Mouse (Mus musculus) heart, embryonic 16.5 days (tissue): ENCODE measurements around the gene Ppp1r14a. TPM values are rescaled to one million over a fixed set of nuclear protein-coding genes. Genes with fewer than 3 reads are reported as not detected.

Source experiments
- ATAC-seq: fragments of 200-750 bp; cut with Nextera tagmentation; replicated peaks from 2 replicates; pipeline ENCODE4 v1.8.0; 2017; ENCODE audit warnings: moderate number of reproducible peaks; ENCODE audit not compliant: insufficient read depth, low FRiP score; ENCODE audit errors: extremely low read depth
- H3K27ac ChIP-seq: fragments of 300-500 bp; sonication (generic); 2 replicates; pipeline ENCODE4 v1.5.1; 2014; ENCODE audit warnings: mild to moderate bottlenecking, low read length, control low read depth, moderate library complexity
- H3K27me3 ChIP-seq: fragments of 300-500 bp; sonication (generic); 2 replicates; pipeline ENCODE4 v1.6.1; 2014; ENCODE audit warnings: low read length, mixed read lengths; ENCODE audit not compliant: control insufficient read depth, insufficient read depth
- H3K36me3 ChIP-seq: fragments of 300-500 bp; sonication (generic); 2 replicates; pipeline ENCODE4 v1.6.1; 2014; ENCODE audit not compliant: control insufficient read depth, insufficient read depth
- H3K4me1 ChIP-seq: fragments of 300-500 bp; sonication (generic); 2 replicates; pipeline ENCODE4 v1.6.1; 2014; ENCODE audit warnings: low read length, mixed read lengths; ENCODE audit not compliant: control insufficient read depth, insufficient read depth
- H3K4me2 ChIP-seq: fragments of 300-500 bp; sonication (generic); 2 replicates; pipeline ENCODE4 v1.6.1; 2014; ENCODE audit warnings: low read depth, mild to moderate bottlenecking, control low read depth, low read length
- H3K4me3 ChIP-seq: fragments of 300-500 bp; sonication (generic); 2 replicates; pipeline ENCODE4 v1.5.1; 2014; ENCODE audit warnings: mild to moderate bottlenecking, control low read depth, low read length
- H3K9ac ChIP-seq: fragments of 300-500 bp; sonication (generic); 2 replicates; pipeline ENCODE4 v1.6.1; 2014; ENCODE audit warnings: low read length, control low read depth
- H3K9me3 ChIP-seq: fragments of 300-500 bp; sonication (generic); replicated peaks from 2 replicates; pipeline ENCODE4 v1.6.1; 2016; ENCODE audit warnings: low read length; ENCODE audit not compliant: control insufficient read depth
- WGBS: fragments of 180-500 bp; shearing (Covaris S2); extraction: QIAGEN DNeasy Blood & Tissue Kit; methylation state at CpG from one replicate; pipeline ENCODE4 v1.1.7; 2014; 5-methylcytosine and 5-hydroxymethylcytosine counted together
- polyA plus RNA-seq: library from polyadenylated mRNA; unstranded; fragments of >200 nt; fragmentation: Nextera tagmentation; extraction: Ambion mirVana; gene quantifications from 2 replicates; pipeline ENCODE4 v1.2.1, GENCODE M21; 2015

Gene Ppp1r14a
- polyA plus RNA-seq, 1 experiment from 2014 or later, result 14.2 TPM

GRCm38 (mm10) chr7:29253842-29254241, 35.3 kb upstream of the Ppp1r14a start:
- H3K4me1 ChIP-seq, result peaks cover 3% of the 10 kb centered on the region; the same call in 1 of the 2 replicates
- H3K4me3 ChIP-seq, result no peak overlapping the region
- no peak for ATAC-seq
- H3K4me2 ChIP-seq, result no peak overlapping the region
- no peak overlapping the region for H3K27ac ChIP-seq
- no peaks in the 10 kb centered on the region for H3K27me3 ChIP-seq
- no peaks in the 10 kb centered on the region for H3K9me3 ChIP-seq
- H3K36me3 ChIP-seq, result no peaks in the 10 kb centered on the region
- 47% methylated on average over 5 of the region's 5 CpGs for WGBS
- no peak overlapping the region for H3K9ac ChIP-seq

GRCm38 (mm10) chr7:29255875-29256274, 33.2 kb upstream of the Ppp1r14a start:
- no peak overlapping the region for H3K27ac ChIP-seq
- H3K4me3 ChIP-seq, result no peak overlapping the region
- H3K9me3 ChIP-seq, result no peaks in the 10 kb centered on the region
- H3K36me3 ChIP-seq, result no peaks in the 10 kb centered on the region
- H3K27me3 ChIP-seq, result no peaks in the 10 kb centered on the region
- H3K9ac ChIP-seq, result no peak overlapping the region
- H3K4me1 ChIP-seq, result peaks cover 3% of the 10 kb centered on the region; the same call in 1 of the 2 replicates
- WGBS, result 79% methylated on average over 4 of the region's 4 CpGs
- no peak overlapping the region for H3K4me2 ChIP-seq
- no peak for ATAC-seq

- Histone ChIP-seq H3K4me1 (peaks cover 7% of the 10 kb centered on the region; the same call in 1 of the 2 replicates), H3K4me2 (no peak overlapping the region), H3K4me3 (no peak overlapping the region), H3K27ac (peak overlapping the region; percentile 44; the same call in 1 of the 2 replicates), H3K9me3 (no peaks in the 10 kb centered on the region), H3K27me3 (no peaks in the 10 kb centered on the region), H3K36me3 (no peaks in the 10 kb centered on the region), H3K9ac (no peak overlapping the region)
- WGBS, result 71% methylated on average over 1 of the region's 1 CpGs
- no peak for ATAC-seq
Observed at GRCm38 (mm10) chr7:29257368-29257767, 31.7 kb upstream of the Ppp1r14a start.

GRCm38 (mm10) chr7:29259781-29260730, 29.1 kb upstream of the Ppp1r14a start:
- Histone ChIP-seq H3K4me1 (peaks cover 16% of the 10 kb centered on the region), H3K27me3 (no peaks in the 10 kb centered on the region), H3K36me3 (no peaks in the 10 kb centered on the region), H3K4me3 (no peak overlapping the region), H3K9ac (no peak overlapping the region), H3K4me2 (no peak overlapping the region), H3K27ac (no peak overlapping the region), H3K9me3 (no peaks in the 10 kb centered on the region)
- 79% methylated on average over 10 of the region's 10 CpGs for WGBS
- no peak for ATAC-seq

GRCm38 (mm10) chr7:29262151-29262550, 27.0 kb upstream of the Ppp1r14a start:
- WGBS, result 54% methylated on average over 6 of the region's 6 CpGs
- H3K27ac ChIP-seq, result peak overlapping the region; percentile 14
- H3K4me1 ChIP-seq, result peaks cover 21% of the 10 kb centered on the region
- no peaks in the 10 kb centered on the region for H3K36me3 ChIP-seq
- H3K9me3 ChIP-seq, result no peaks in the 10 kb centered on the region
- H3K9ac ChIP-seq, result no peak overlapping the region
- ATAC-seq, result no peak
- no peak overlapping the region for H3K4me3 ChIP-seq
- H3K27me3 ChIP-seq, result no peaks in the 10 kb centered on the region
- no peak overlapping the region for H3K4me2 ChIP-seq

- WGBS, result 83% methylated on average over 3 of the region's 3 CpGs
Observed at GRCm38 (mm10) chr7:29263831-29264230, 25.3 kb upstream of the Ppp1r14a start.

GRCm38 (mm10) chr7:29265636-29266035, 23.5 kb upstream of the Ppp1r14a start:
- no peak for ATAC-seq
- H3K4me2 ChIP-seq, result no peak overlapping the region
- no peaks in the 10 kb centered on the region for H3K9me3 ChIP-seq
- H3K4me3 ChIP-seq, result no peak overlapping the region
- peaks cover 21% of the 10 kb centered on the region for H3K4me1 ChIP-seq
- no peak overlapping the region for H3K9ac ChIP-seq
- WGBS, result 72% methylated on average over 7 of the region's 7 CpGs
- H3K27me3 ChIP-seq, result no peaks in the 10 kb centered on the region
- H3K36me3 ChIP-seq, result no peaks in the 10 kb centered on the region
- no peak overlapping the region; the same call in 1 of the 2 replicates for H3K27ac ChIP-seq

More at GRCm38 (mm10) chr7:29263831-29264230, 25.3 kb upstream of the Ppp1r14a start:
- no peaks in the 10 kb centered on the region for H3K9me3 ChIP-seq
- no peaks in the 10 kb centered on the region for H3K36me3 ChIP-seq
- H3K4me2 ChIP-seq, result no peak overlapping the region
- no peak overlapping the region for H3K27ac ChIP-seq
- ATAC-seq, result no peak
- no peak overlapping the region for H3K4me3 ChIP-seq
- no peak overlapping the region for H3K9ac ChIP-seq
- peaks cover 19% of the 10 kb centered on the region for H3K4me1 ChIP-seq
- no peaks in the 10 kb centered on the region for H3K27me3 ChIP-seq

GRCm38 (mm10) chr7:29266931-29267330, 22.2 kb upstream of the Ppp1r14a start:
- Histone ChIP-seq H3K4me1 (peaks cover 33% of the 10 kb centered on the region), H3K9me3 (no peaks in the 10 kb centered on the region), H3K9ac (no peak overlapping the region), H3K27me3 (no peaks in the 10 kb centered on the region), H3K4me2 (no peak overlapping the region), H3K4me3 (no peak overlapping the region), H3K36me3 (no peaks in the 10 kb centered on the region), H3K27ac (no peak overlapping the region)
- 72% methylated on average over 4 of the region's 4 CpGs for WGBS
- ATAC-seq, result no peak

GRCm38 (mm10) chr7:29270445-29270844, 18.7 kb upstream of the Ppp1r14a start:
- H3K27ac ChIP-seq, result no peak overlapping the region
- H3K4me1 ChIP-seq, result peaks cover 29% of the 10 kb centered on the region

More at GRCm38 (mm10) chr7:29270445-29270844, 18.7 kb upstream of the Ppp1r14a start:
- Histone ChIP-seq H3K9ac (no peak overlapping the region), H3K36me3 (no peaks in the 10 kb centered on the region), H3K27me3 (no peaks in the 10 kb centered on the region), H3K4me2 (no peak overlapping the region), H3K9me3 (no peaks in the 10 kb centered on the region), H3K4me3 (no peak overlapping the region)
- ATAC-seq, result no peak
- WGBS, result 81% methylated on average over 4 of the region's 4 CpGs
